Mouse (Mus musculus): ENCODE data around the gene Tmem110. TPM values are rescaled to one million over a fixed set of nuclear protein-coding genes. Genes with fewer than 3 reads are reported as not detected.

The Tmem110 gene
- polyA plus RNA-seq, 1 experiment from 2014 or later: 27.5 TPM

- no peak overlapping the region for H3K9ac ChIP-seq (replicated peaks; ENCODE audit: low read depth, low read length)
- H3K27me3 ChIP-seq (ENCODE audit: control insufficient read depth, insufficient read depth, low read length): no peaks in the 10 kb centered on the region
- H3K4me2 ChIP-seq (replicated peaks; ENCODE audit: low read depth, low read length): no peak overlapping the region
- no peak overlapping the region for H3K27ac ChIP-seq (ENCODE audit: low read length)
- ATAC-seq (ENCODE audit: insufficient number of reproducible peaks, insufficient read depth, low FRiP score, low read depth): no peak
- no peaks in the 10 kb centered on the region for H3K36me3 ChIP-seq (ENCODE audit: control insufficient read depth, insufficient read depth, low read length)
- H3K9me3 ChIP-seq (ENCODE audit: control insufficient read depth, low read depth, low read length): no peaks in the 10 kb centered on the region
- 89% methylated on average over 3 of the region's 3 CpGs for WGBS
- no peak overlapping the region for H3K4me3 ChIP-seq (ENCODE audit: low read depth, low read length)
- no peaks in the 10 kb centered on the region for H3K4me1 ChIP-seq (ENCODE audit: control insufficient read depth, insufficient read depth, low read length)
These were observed 29.9 kb downstream of the Tmem110 start for GRCm38 (mm10) chr14:30855316-30855715.

DNA sequence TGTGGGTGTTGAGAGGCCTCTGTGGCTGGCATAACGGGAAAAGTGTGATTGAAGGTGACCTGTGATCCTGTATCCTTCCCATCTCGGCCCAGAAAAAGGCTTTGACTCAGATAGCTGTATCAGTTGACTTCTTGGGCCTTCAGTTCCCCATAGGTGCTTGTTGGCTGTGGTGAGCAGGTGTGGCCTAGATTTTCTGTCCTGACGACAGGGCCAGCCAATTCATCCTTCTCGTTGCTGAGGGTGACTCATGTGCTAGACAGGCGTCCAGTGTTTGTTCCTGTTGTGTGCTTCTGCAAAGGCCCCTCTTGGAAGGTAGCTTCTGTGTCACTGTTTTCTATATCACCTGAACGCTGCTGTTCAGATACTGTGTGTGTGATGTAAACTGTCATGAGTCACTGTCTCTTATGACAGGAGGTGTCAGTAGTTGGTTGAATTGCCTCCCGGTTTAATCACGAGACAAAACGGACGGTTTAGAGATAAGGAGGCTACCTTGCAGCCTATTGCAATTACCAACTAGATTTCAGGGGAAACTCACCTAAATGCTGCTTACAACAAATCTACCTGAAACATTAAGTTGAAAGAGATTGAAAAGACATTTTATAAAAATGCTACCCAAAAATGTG, 31.6 kb downstream of the Tmem110 start:
- Histone ChIP-seq H3K4me1 (ENCODE audit: control insufficient read depth, insufficient read depth, low read length) (peaks cover 10% of the 10 kb centered on the region), H3K4me2 (replicated peaks; ENCODE audit: low read depth, low read length) (no peak overlapping the region), H3K4me3 (ENCODE audit: low read depth, low read length) (no peak overlapping the region), H3K9me3 (ENCODE audit: control insufficient read depth, low read depth, low read length) (no peaks in the 10 kb centered on the region), H3K27me3 (ENCODE audit: control insufficient read depth, insufficient read depth, low read length) (no peaks in the 10 kb centered on the region), H3K27ac (ENCODE audit: low read length) (no peak overlapping the region), H3K9ac (replicated peaks; ENCODE audit: low read depth, low read length) (no peak overlapping the region), H3K36me3 (ENCODE audit: control insufficient read depth, insufficient read depth, low read length) (no peaks in the 10 kb centered on the region)
- 74% methylated on average over 10 of the region's 10 CpGs for WGBS
- no peak for ATAC-seq (ENCODE audit: insufficient number of reproducible peaks, insufficient read depth, low FRiP score, low read depth)

DNA sequence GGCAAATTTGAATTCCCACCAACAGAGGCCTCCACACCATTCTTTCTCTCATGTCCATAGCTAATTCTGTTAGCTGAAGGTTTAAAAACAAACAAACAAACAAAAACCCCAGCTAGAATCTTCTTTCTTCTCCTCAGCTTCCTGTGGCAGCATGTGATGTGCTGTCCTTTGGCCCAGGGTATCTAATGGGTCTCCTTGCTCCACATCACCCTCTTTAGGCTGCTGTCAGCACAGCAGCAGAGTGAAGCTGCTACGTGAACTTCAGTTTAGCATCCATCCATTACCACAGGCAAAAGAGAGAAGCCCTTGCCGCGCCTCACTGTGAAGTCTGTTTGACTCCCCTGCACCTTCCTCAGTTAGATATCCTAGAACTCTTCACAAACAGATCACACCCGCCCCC, 32.6 kb downstream of the Tmem110 start:
- WGBS: 68% methylated on average over 4 of the region's 4 CpGs
- ATAC-seq (ENCODE audit: insufficient number of reproducible peaks, insufficient read depth, low FRiP score, low read depth): no peak
- no peaks in the 10 kb centered on the region for H3K9me3 ChIP-seq (ENCODE audit: control insufficient read depth, low read depth, low read length)

GRCm38 (mm10) chr14:30861421-30862125, 36.2 kb downstream of the Tmem110 start:
- H3K27ac ChIP-seq (ENCODE audit: low read length): 0 out of 2 replicates have a peak overlapping the region, but pooled peaks have one; percentile 44
- H3K9ac ChIP-seq (replicated peaks; ENCODE audit: low read depth, low read length): no peak overlapping the region
- peak; percentile 43; the same call in 1 of the 2 replicates for ATAC-seq (ENCODE audit: insufficient number of reproducible peaks, insufficient read depth, low FRiP score, low read depth)
- no peaks in the 10 kb centered on the region for H3K27me3 ChIP-seq (ENCODE audit: control insufficient read depth, insufficient read depth, low read length)
- H3K9me3 ChIP-seq (ENCODE audit: control insufficient read depth, low read depth, low read length): no peaks in the 10 kb centered on the region
- peaks cover 10% of the 10 kb centered on the region for H3K4me1 ChIP-seq (ENCODE audit: control insufficient read depth, insufficient read depth, low read length)
- WGBS: 35% methylated on average over 16 of the region's 16 CpGs
- no peak overlapping the region for H3K4me3 ChIP-seq (ENCODE audit: low read depth, low read length)
- H3K4me2 ChIP-seq (replicated peaks; ENCODE audit: low read depth, low read length): 0 out of 2 replicates have a peak overlapping the region, but pooled peaks have one; percentile 18
- H3K36me3 ChIP-seq (ENCODE audit: control insufficient read depth, insufficient read depth, low read length): peaks cover 11% of the 10 kb centered on the region; the same call in 1 of the 2 replicates

More for the DNA sequence above, 32.6 kb downstream of the Tmem110 start:
- Histone ChIP-seq H3K36me3 (ENCODE audit: control insufficient read depth, insufficient read depth, low read length) (no peaks in the 10 kb centered on the region), H3K27ac (ENCODE audit: low read length) (no peak overlapping the region), H3K4me1 (ENCODE audit: control insufficient read depth, insufficient read depth, low read length) (peaks cover 10% of the 10 kb centered on the region), H3K4me2 (replicated peaks; ENCODE audit: low read depth, low read length) (no peak overlapping the region), H3K27me3 (ENCODE audit: control insufficient read depth, insufficient read depth, low read length) (no peaks in the 10 kb centered on the region), H3K4me3 (ENCODE audit: low read depth, low read length) (no peak overlapping the region), H3K9ac (replicated peaks; ENCODE audit: low read depth, low read length) (no peak overlapping the region)

DNA sequence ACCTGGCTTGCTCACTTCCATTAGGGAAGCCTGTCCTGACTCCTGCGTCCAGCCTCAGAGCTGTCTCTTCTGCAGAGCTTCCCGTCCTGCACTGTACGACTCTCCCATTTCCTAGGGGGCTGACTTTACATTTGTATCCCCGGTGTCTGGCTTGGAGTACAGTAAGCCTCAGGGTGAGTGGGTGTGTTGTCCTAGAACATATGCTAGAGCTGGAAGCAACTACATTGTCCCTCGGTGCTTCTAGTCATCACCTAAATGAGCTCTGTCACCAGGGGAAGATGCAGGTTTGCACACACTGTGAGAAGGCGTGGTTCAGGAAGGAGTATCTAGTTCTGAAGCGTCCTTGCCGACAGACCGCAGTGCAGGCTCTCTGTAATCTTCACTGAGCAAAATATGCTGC, 37.0 kb downstream of the Tmem110 start:
- no peak overlapping the region for H3K9ac ChIP-seq (replicated peaks; ENCODE audit: low read depth, low read length)
- H3K4me3 ChIP-seq (ENCODE audit: low read depth, low read length): no peak overlapping the region
- H3K4me1 ChIP-seq (ENCODE audit: control insufficient read depth, insufficient read depth, low read length): peaks cover 10% of the 10 kb centered on the region
- H3K36me3 ChIP-seq (ENCODE audit: control insufficient read depth, insufficient read depth, low read length): peaks cover 11% of the 10 kb centered on the region; the same call in 1 of the 2 replicates
- H3K9me3 ChIP-seq (ENCODE audit: control insufficient read depth, low read depth, low read length): no peaks in the 10 kb centered on the region
- no peak overlapping the region for H3K4me2 ChIP-seq (replicated peaks; ENCODE audit: low read depth, low read length)
- H3K27me3 ChIP-seq (ENCODE audit: control insufficient read depth, insufficient read depth, low read length): no peaks in the 10 kb centered on the region
- WGBS: 76% methylated on average over 9 of the region's 9 CpGs
- no peak overlapping the region for H3K27ac ChIP-seq (ENCODE audit: low read length)
- no peak for ATAC-seq (ENCODE audit: insufficient number of reproducible peaks, insufficient read depth, low FRiP score, low read depth)

GRCm38 (mm10) chr14:30865311-30865710, 39.9 kb downstream of the Tmem110 start:
- no peak overlapping the region for H3K4me2 ChIP-seq (replicated peaks; ENCODE audit: low read depth, low read length)
- H3K27me3 ChIP-seq (ENCODE audit: control insufficient read depth, insufficient read depth, low read length): no peaks in the 10 kb centered on the region
- no peak overlapping the region for H3K9ac ChIP-seq (replicated peaks; ENCODE audit: low read depth, low read length)
- ATAC-seq (ENCODE audit: insufficient number of reproducible peaks, insufficient read depth, low FRiP score, low read depth): 0 out of 2 replicates have a peak, but pooled peaks have one; percentile 18
- no peak overlapping the region for H3K4me3 ChIP-seq (ENCODE audit: low read depth, low read length)
- peaks cover 14% of the 10 kb centered on the region for H3K4me1 ChIP-seq (ENCODE audit: control insufficient read depth, insufficient read depth, low read length)
- WGBS: 79% methylated on average over 3 of the region's 3 CpGs
- H3K36me3 ChIP-seq (ENCODE audit: control insufficient read depth, insufficient read depth, low read length): peaks cover 13% of the 10 kb centered on the region; the same call in 1 of the 2 replicates
- H3K27ac ChIP-seq (ENCODE audit: low read length): no peak overlapping the region
- H3K9me3 ChIP-seq (ENCODE audit: control insufficient read depth, low read depth, low read length): no peaks in the 10 kb centered on the region

DNA sequence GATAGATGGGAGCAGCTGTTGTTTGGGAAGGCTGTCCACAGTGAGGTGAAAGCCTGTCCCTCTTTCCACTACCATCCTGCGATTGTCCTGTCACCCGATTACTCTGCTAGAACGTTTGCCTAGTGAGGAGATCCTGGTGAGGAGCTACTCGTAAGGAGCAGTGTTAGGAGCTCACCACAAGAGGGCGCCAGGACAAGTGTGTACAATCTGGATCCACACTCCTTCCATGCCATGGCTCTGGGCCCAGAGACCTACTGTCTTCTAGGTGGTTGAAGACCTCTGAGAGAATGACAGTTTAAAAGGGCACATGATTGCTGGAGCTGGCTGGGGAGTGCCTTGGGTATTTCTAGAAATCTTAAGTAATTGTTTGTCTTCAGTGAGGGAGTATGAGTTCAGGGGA, 41.7 kb downstream of the Tmem110 start:
- Histone ChIP-seq H3K4me3 (ENCODE audit: low read depth, low read length) (no peak overlapping the region), H3K36me3 (ENCODE audit: control insufficient read depth, insufficient read depth, low read length) (peaks cover 13% of the 10 kb centered on the region; the same call in 1 of the 2 replicates), H3K4me2 (replicated peaks; ENCODE audit: low read depth, low read length) (no peak overlapping the region), H3K27me3 (ENCODE audit: control insufficient read depth, insufficient read depth, low read length) (no peaks in the 10 kb centered on the region), H3K27ac (ENCODE audit: low read length) (no peak overlapping the region), H3K9ac (replicated peaks; ENCODE audit: low read depth, low read length) (no peak overlapping the region), H3K4me1 (ENCODE audit: control insufficient read depth, insufficient read depth, low read length) (peaks cover 7% of the 10 kb centered on the region; the same call in 1 of the 2 replicates), H3K9me3 (ENCODE audit: control insufficient read depth, low read depth, low read length) (no peaks in the 10 kb centered on the region)
- WGBS: 26% methylated on average over 5 of the region's 5 CpGs
- ATAC-seq (ENCODE audit: insufficient number of reproducible peaks, insufficient read depth, low FRiP score, low read depth): no peak

- no peaks in the 10 kb centered on the region for H3K9me3 ChIP-seq (ENCODE audit: control insufficient read depth, low read depth, low read length)
- no peak overlapping the region for H3K4me3 ChIP-seq (ENCODE audit: low read depth, low read length)
- H3K9ac ChIP-seq (replicated peaks; ENCODE audit: low read depth, low read length): no peak overlapping the region
- H3K4me2 ChIP-seq (replicated peaks; ENCODE audit: low read depth, low read length): no peak overlapping the region
- no peak for ATAC-seq (ENCODE audit: insufficient number of reproducible peaks, insufficient read depth, low FRiP score, low read depth)
- 88% methylated on average over 10 of the region's 10 CpGs for WGBS
- H3K36me3 ChIP-seq (ENCODE audit: control insufficient read depth, insufficient read depth, low read length): peaks cover 16% of the 10 kb centered on the region; the same call in 1 of the 2 replicates
- peaks cover 7% of the 10 kb centered on the region; the same call in 1 of the 2 replicates for H3K4me1 ChIP-seq (ENCODE audit: control insufficient read depth, insufficient read depth, low read length)
- no peaks in the 10 kb centered on the region for H3K27me3 ChIP-seq (ENCODE audit: control insufficient read depth, insufficient read depth, low read length)
- peak overlapping the region; percentile 84; the same call in 1 of the 2 replicates for H3K27ac ChIP-seq (ENCODE audit: low read length)
These were observed 43.4 kb downstream of the Tmem110 start for GRCm38 (mm10) chr14:30868826-30869225.
